Mouse (Mus musculus): ENCODE measurements around the gene Mcam. TPM values are rescaled to one million over a fixed set of nuclear protein-coding genes. Genes with fewer than 3 reads are reported as not detected.
A peak's percentile ranks its signal among the peaks of the same experiment; 100 is the strongest.

The Mcam gene
- polyA plus RNA-seq, 1 experiment from 2014 or later: 16.7 TPM

- Histone ChIP-seq H3K9me3 (replicated peaks) (no peaks in the 10 kb centered on the region), H3K27ac (peak overlapping the region; percentile 14; the same call in 1 of the 2 replicates), H3K27me3 (peaks cover 34% of the 10 kb centered on the region), H3K36me3 (ENCODE audit: poor library complexity, severe bottlenecking) (no peaks in the 10 kb centered on the region), H3K4me2 (peak overlapping the region; percentile 70), H3K9ac (peak overlapping the region; percentile 67), H3K4me1 (peaks cover 53% of the 10 kb centered on the region), H3K4me3 (peak overlapping the region; percentile 41)
- 12% methylated on average over 9 of the region's 9 CpGs for WGBS
- no peak for ATAC-seq
Measured at GRCm38 (mm10) chr9:44129633-44130032, 4.6 kb upstream of the Mcam start.

- Histone ChIP-seq H3K9me3 (replicated peaks) (no peaks in the 10 kb centered on the region), H3K27me3 (peaks cover 38% of the 10 kb centered on the region), H3K4me1 (peaks cover 56% of the 10 kb centered on the region), H3K27ac (peak overlapping the region; percentile 48), H3K9ac (peak overlapping the region; percentile 67), H3K36me3 (ENCODE audit: poor library complexity, severe bottlenecking) (no peaks in the 10 kb centered on the region), H3K4me3 (peak overlapping the region; percentile 41), H3K4me2 (peak overlapping the region; percentile 70)
- under 1% methylated on average over 27 of the region's 27 CpGs for WGBS
- peak; percentile 31; the same call in 1 of the 2 replicates for ATAC-seq
Measured at GRCm38 (mm10) chr9:44130034-44130433, 4.2 kb upstream of the Mcam start.

- WGBS: 10% methylated on average over 18 of the region's 19 CpGs
- Histone ChIP-seq H3K4me1 (peaks cover 56% of the 10 kb centered on the region), H3K27me3 (peaks cover 42% of the 10 kb centered on the region), H3K36me3 (ENCODE audit: poor library complexity, severe bottlenecking) (no peaks in the 10 kb centered on the region), H3K9me3 (replicated peaks) (no peaks in the 10 kb centered on the region), H3K4me3 (peak overlapping the region; percentile 41; the same call in 1 of the 2 replicates), H3K27ac (peak overlapping the region; percentile 48), H3K4me2 (peak overlapping the region; percentile 70), H3K9ac (peak overlapping the region; percentile 67)
- peak; percentile 11; the same call in 1 of the 2 replicates for ATAC-seq
Measured at GRCm38 (mm10) chr9:44130581-44131275, 3.5 kb upstream of the Mcam start.

- WGBS: 35% methylated on average over 7 of the region's 7 CpGs
- Histone ChIP-seq H3K9ac (no peak overlapping the region), H3K4me1 (peaks cover 57% of the 10 kb centered on the region), H3K4me3 (no peak overlapping the region), H3K36me3 (ENCODE audit: poor library complexity, severe bottlenecking) (no peaks in the 10 kb centered on the region), H3K4me2 (0 out of 2 replicates have a peak overlapping the region, but pooled peaks have one; percentile 70), H3K9me3 (replicated peaks) (no peaks in the 10 kb centered on the region), H3K27ac (peak overlapping the region; percentile 51; the same call in 1 of the 2 replicates), H3K27me3 (peaks cover 47% of the 10 kb centered on the region)
- no peak for ATAC-seq
Measured at GRCm38 (mm10) chr9:44131276-44131590, 3.0 kb upstream of the Mcam start.

GRCm38 (mm10) chr9:44132200-44132599 is 2.1 kb upstream of the Mcam start:
- H3K4me1 ChIP-seq: peaks cover 56% of the 10 kb centered on the region
- no peaks in the 10 kb centered on the region for H3K9me3 ChIP-seq (replicated peaks)
- WGBS: 63% methylated on average over 5 of the region's 5 CpGs
- 0 out of 2 replicates have a peak, but pooled peaks cover 1% of the 10 kb centered on the region for H3K36me3 ChIP-seq (ENCODE audit: poor library complexity, severe bottlenecking)
- H3K9ac ChIP-seq: no peak overlapping the region
- no peak overlapping the region for H3K4me3 ChIP-seq
- no peak overlapping the region for H3K27ac ChIP-seq
- no peak for ATAC-seq
- no peak overlapping the region for H3K4me2 ChIP-seq
- H3K27me3 ChIP-seq: peaks cover 51% of the 10 kb centered on the region

- peaks cover 4% of the 10 kb centered on the region; the same call in 1 of the 2 replicates for H3K36me3 ChIP-seq (ENCODE audit: poor library complexity, severe bottlenecking)
- H3K4me3 ChIP-seq: 0 out of 2 replicates have a peak overlapping the region, but pooled peaks have one; percentile 52
- peak overlapping the region; percentile 30; the same call in 1 of the 2 replicates for H3K9ac ChIP-seq
- 12% methylated on average over 2 of the region's 2 CpGs for WGBS
- no peak overlapping the region for H3K27ac ChIP-seq
- H3K9me3 ChIP-seq (replicated peaks): no peaks in the 10 kb centered on the region
- H3K4me2 ChIP-seq: peak overlapping the region; percentile 89
- H3K4me1 ChIP-seq: peaks cover 56% of the 10 kb centered on the region
- no peak for ATAC-seq
- peaks cover 51% of the 10 kb centered on the region for H3K27me3 ChIP-seq
Measured at GRCm38 (mm10) chr9:44133287-44133686, 982 bp upstream of the Mcam start.

GRCm38 (mm10) chr9:44134851-44135730 is 822 bp downstream of the Mcam start:
- WGBS: 2% methylated on average over 48 of the region's 49 CpGs
- no peaks in the 10 kb centered on the region for H3K9me3 ChIP-seq (replicated peaks)
- peak overlapping the region; percentile 35 for H3K27ac ChIP-seq
- H3K9ac ChIP-seq: peak overlapping the region; percentile 71
- peaks cover 49% of the 10 kb centered on the region for H3K4me1 ChIP-seq
- ATAC-seq: peak; percentile 23
- H3K4me2 ChIP-seq: peak overlapping the region; percentile 89
- peaks cover 45% of the 10 kb centered on the region for H3K27me3 ChIP-seq
- H3K4me3 ChIP-seq: peak overlapping the region; percentile 52
- peaks cover 12% of the 10 kb centered on the region; the same call in 1 of the 2 replicates for H3K36me3 ChIP-seq (ENCODE audit: poor library complexity, severe bottlenecking)

GRCm38 (mm10) chr9:44135731-44136411 is 1.6 kb downstream of the Mcam start:
- H3K27ac ChIP-seq: peak overlapping the region; percentile 35
- H3K9ac ChIP-seq: peak overlapping the region; percentile 71
- peak overlapping the region; percentile 52 for H3K4me3 ChIP-seq
- H3K4me1 ChIP-seq: peaks cover 46% of the 10 kb centered on the region
- ATAC-seq: peak; percentile 41; the same call in 1 of the 2 replicates
- H3K27me3 ChIP-seq: peaks cover 45% of the 10 kb centered on the region
- H3K36me3 ChIP-seq (ENCODE audit: poor library complexity, severe bottlenecking): peaks cover 16% of the 10 kb centered on the region; the same call in 1 of the 2 replicates
- H3K9me3 ChIP-seq (replicated peaks): no peaks in the 10 kb centered on the region
- peak overlapping the region; percentile 89 for H3K4me2 ChIP-seq
- WGBS: 56% methylated on average over 7 of the region's 7 CpGs

- Histone ChIP-seq H3K9ac (no peak overlapping the region), H3K27ac (no peak overlapping the region), H3K4me1 (peaks cover 41% of the 10 kb centered on the region), H3K4me2 (no peak overlapping the region), H3K36me3 (ENCODE audit: poor library complexity, severe bottlenecking) (peaks cover 31% of the 10 kb centered on the region), H3K4me3 (no peak overlapping the region), H3K27me3 (peaks cover 29% of the 10 kb centered on the region), H3K9me3 (replicated peaks) (no peaks in the 10 kb centered on the region)
- ATAC-seq: no peak
- 79% methylated on average over 4 of the region's 4 CpGs for WGBS
Measured at GRCm38 (mm10) chr9:44137846-44138245, 3.6 kb downstream of the Mcam start.

GRCm38 (mm10) chr9:44141951-44142350 is 7.7 kb downstream of the Mcam start:
- peaks cover 57% of the 10 kb centered on the region for H3K36me3 ChIP-seq (ENCODE audit: poor library complexity, severe bottlenecking)
- ATAC-seq: no peak
- 0 out of 2 replicates have a peak, but pooled peaks cover 5% of the 10 kb centered on the region for H3K4me1 ChIP-seq

GRCm38 (mm10) chr9:44143421-44143820 is 9.2 kb downstream of the Mcam start:
- Histone ChIP-seq H3K27me3 (no peaks in the 10 kb centered on the region), H3K27ac (no peak overlapping the region), H3K9ac (no peak overlapping the region), H3K4me3 (no peak overlapping the region), H3K4me2 (no peak overlapping the region), H3K36me3 (ENCODE audit: poor library complexity, severe bottlenecking) (peaks cover 56% of the 10 kb centered on the region), H3K4me1 (0 out of 2 replicates have a peak, but pooled peaks cover 5% of the 10 kb centered on the region), H3K9me3 (replicated peaks) (no peaks in the 10 kb centered on the region)
- WGBS: 72% methylated on average over 5 of the region's 5 CpGs
- no peak for ATAC-seq

More at GRCm38 (mm10) chr9:44141951-44142350, 7.7 kb downstream of the Mcam start:
- Histone ChIP-seq H3K27ac (no peak overlapping the region), H3K4me3 (no peak overlapping the region), H3K9ac (no peak overlapping the region), H3K9me3 (replicated peaks) (no peaks in the 10 kb centered on the region), H3K4me2 (no peak overlapping the region), H3K27me3 (no peaks in the 10 kb centered on the region)
- WGBS: 58% methylated on average over 5 of the region's 5 CpGs

Measured in forebrain, embryonic 13.5 days (tissue).